Mouse (Mus musculus) embryonic facial prominence, embryonic 13.5 days (tissue): ENCODE measurements around the gene Ubxn10. TPM values are rescaled to one million over a fixed set of nuclear protein-coding genes. Genes with fewer than 3 reads are reported as not detected.
A peak's percentile ranks its signal among the peaks of the same experiment; 100 is the strongest.

ENCODE experiments used
- ATAC-seq: fragments of 200-750 bp; cut with Nextera tagmentation; 2 replicates; pipeline ENCODE4 v1.8.0; 2017; ENCODE audit warnings: low read depth; ENCODE audit not compliant: insufficient number of reproducible peaks, insufficient read depth, low FRiP score, low TSS enrichment
- H3K27ac ChIP-seq: fragments of 300-500 bp; sonication (generic); 2 replicates; pipeline ENCODE4 v1.5.1; 2015; ENCODE audit warnings: moderate library complexity, mild to moderate bottlenecking, inconsistent platforms
- H3K27me3 ChIP-seq: fragments of 300-500 bp; sonication (generic); 2 replicates; pipeline ENCODE4 v1.6.1; 2015; ENCODE audit warnings: mild to moderate bottlenecking, inconsistent platforms
- H3K36me3 ChIP-seq: fragments of 300-500 bp; sonication (generic); 2 replicates; pipeline ENCODE4 v1.6.1; 2015; ENCODE audit warnings: mild to moderate bottlenecking, inconsistent platforms
- H3K4me1 ChIP-seq: fragments of 300-500 bp; sonication (generic); 2 replicates; pipeline ENCODE4 v1.6.1; 2015; ENCODE audit warnings: inconsistent platforms
- H3K4me2 ChIP-seq: fragments of 300-500 bp; sonication (generic); 2 replicates; pipeline ENCODE4 v1.6.1; 2015; ENCODE audit warnings: moderate library complexity, mild to moderate bottlenecking, inconsistent platforms
- H3K4me3 ChIP-seq: fragments of 300-500 bp; sonication (generic); 2 replicates; pipeline ENCODE4 v1.5.1; 2015; ENCODE audit warnings: mild to moderate bottlenecking, inconsistent platforms
- H3K9ac ChIP-seq: fragments of 300-500 bp; sonication (generic); 2 replicates; pipeline ENCODE4 v1.6.1; 2015; ENCODE audit warnings: mild to moderate bottlenecking, inconsistent platforms
- H3K9me3 ChIP-seq: fragments of 300-500 bp; sonication (generic); 2 replicates; pipeline ENCODE4 v1.6.1; 2016; ENCODE audit warnings: inconsistent platforms
- WGBS: fragments of 180-500 bp; shearing (Covaris S2); methylation state at CpG from one replicate; pipeline ENCODE4 v1.1.7; 2015; ENCODE audit warnings: mixed read lengths; 5-methylcytosine and 5-hydroxymethylcytosine counted together
- polyA plus RNA-seq: library from polyadenylated mRNA; unstranded; fragments of >200 nt; fragmentation: Nextera tagmentation; extraction: Ambion mirVana; gene quantifications from 2 replicates; pipeline ENCODE4 v1.2.1, GENCODE M21; 2015

Gene Ubxn10
- polyA plus RNA-seq, 1 experiment from 2014 or later = 0.65 TPM

DNA sequence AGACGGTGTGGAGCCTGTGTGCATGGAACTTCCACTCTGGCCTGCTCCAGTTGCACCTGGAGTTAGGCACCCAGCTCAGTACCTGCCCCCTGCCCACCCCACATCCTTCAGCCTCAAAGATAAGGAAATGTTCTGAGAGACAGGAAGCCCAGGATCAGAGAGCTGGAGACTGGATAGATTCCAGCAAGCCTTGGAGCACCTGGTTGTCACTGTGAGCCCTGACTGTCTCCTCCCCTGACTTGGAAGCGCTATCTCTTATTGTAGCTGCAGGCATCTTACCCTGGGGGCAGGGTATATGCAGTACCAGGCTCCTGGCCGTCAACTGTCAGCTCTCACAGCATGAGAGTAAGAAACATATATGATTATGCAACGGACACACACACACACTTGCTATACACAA, 18.5 kb upstream of the Ubxn10 start:
- Histone ChIP-seq H3K9ac (no peak overlapping the region), H3K4me3 (no peak overlapping the region), H3K4me2 (no peak overlapping the region), H3K9me3 (peaks cover 5% of the 10 kb centered on the region; the same call in 1 of the 2 replicates), H3K36me3 (no peaks in the 10 kb centered on the region), H3K4me1 (no peaks in the 10 kb centered on the region), H3K27ac (0 out of 2 replicates have a peak overlapping the region, but pooled peaks have one; percentile 22), H3K27me3 (no peaks in the 10 kb centered on the region)
- WGBS = 62% methylated on average over 4 of the region's 4 CpGs
- ATAC-seq = no peak

DNA sequence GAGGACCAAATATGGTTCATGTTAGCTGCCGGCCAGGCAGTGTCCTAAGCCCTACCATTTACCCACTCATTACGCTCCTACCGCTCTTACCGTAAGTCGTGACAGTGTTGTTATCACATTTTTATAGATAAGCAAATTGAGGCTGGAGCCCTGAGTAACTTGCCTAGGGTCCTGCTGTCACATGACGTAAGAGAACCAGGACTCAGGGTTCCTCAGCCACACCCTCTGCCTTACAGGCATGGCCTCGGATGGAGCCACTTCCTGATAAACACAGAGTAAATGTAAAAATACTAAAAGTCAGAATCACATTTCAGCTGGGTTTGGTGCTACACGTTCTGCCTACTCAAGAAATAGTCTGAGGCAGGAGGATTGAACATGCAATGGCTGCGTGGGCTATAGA, 17.5 kb upstream of the Ubxn10 start:
- no peak overlapping the region for H3K9ac ChIP-seq
- no peaks in the 10 kb centered on the region for H3K4me1 ChIP-seq
- no peak overlapping the region for H3K27ac ChIP-seq
- no peak overlapping the region for H3K4me2 ChIP-seq
- no peaks in the 10 kb centered on the region for H3K36me3 ChIP-seq
- H3K27me3 ChIP-seq = no peaks in the 10 kb centered on the region
- H3K9me3 ChIP-seq = peaks cover 5% of the 10 kb centered on the region; the same call in 1 of the 2 replicates
- ATAC-seq = no peak
- 77% methylated on average over 9 of the region's 9 CpGs for WGBS
- H3K4me3 ChIP-seq = no peak overlapping the region

DNA sequence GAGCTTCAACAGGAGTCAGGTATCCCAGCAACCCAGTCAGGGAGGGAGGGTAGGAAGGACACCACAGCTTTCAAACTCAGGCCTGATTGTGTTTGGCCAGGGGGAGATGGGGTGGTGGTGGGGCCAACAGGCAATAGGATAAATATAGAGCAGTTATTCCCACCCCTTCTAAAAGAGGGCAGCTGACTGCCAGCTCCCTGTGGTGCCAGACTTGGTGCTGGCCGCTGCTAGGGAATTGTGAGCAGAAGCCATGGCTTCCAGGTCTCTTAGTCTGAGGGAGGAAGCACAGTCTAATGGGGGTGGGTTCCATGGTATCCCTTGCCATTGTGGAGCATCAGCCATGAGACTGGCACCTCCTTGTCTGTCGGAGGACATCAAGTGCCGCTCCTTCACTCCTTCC, 16.6 kb upstream of the Ubxn10 start:
- H3K4me2 ChIP-seq = no peak overlapping the region
- no peaks in the 10 kb centered on the region for H3K36me3 ChIP-seq
- H3K4me1 ChIP-seq = no peaks in the 10 kb centered on the region
- ATAC-seq = no peak
- no peaks in the 10 kb centered on the region for H3K27me3 ChIP-seq
- no peak overlapping the region for H3K9ac ChIP-seq
- WGBS = 82% methylated on average over 3 of the region's 3 CpGs
- peaks cover 5% of the 10 kb centered on the region; the same call in 1 of the 2 replicates for H3K9me3 ChIP-seq
- no peak overlapping the region for H3K4me3 ChIP-seq
- no peak overlapping the region for H3K27ac ChIP-seq

DNA sequence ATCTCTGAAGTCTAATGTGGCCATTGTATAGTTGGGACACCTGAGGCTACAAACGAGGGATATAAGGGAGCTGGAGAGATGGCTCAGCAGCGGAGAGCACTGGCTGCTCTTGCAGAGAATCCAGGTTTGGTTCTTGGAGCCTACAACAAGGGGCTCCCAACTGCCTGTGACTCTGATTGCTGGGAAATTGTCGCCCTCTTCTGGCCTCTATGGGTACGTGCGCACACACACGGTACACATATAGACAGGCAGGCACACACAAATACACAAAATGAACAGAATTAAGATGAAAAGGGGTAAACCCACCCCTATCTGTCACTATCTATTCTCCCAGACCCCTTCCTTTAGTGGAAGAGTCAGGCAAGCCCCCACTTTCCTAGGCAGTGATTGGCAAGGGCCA, 15.6 kb upstream of the Ubxn10 start:
- no peak overlapping the region for H3K4me3 ChIP-seq
- no peaks in the 10 kb centered on the region for H3K4me1 ChIP-seq
- 89% methylated on average over 6 of the region's 6 CpGs for WGBS
- H3K9ac ChIP-seq = no peak overlapping the region
- H3K27ac ChIP-seq = no peak overlapping the region
- peaks cover 5% of the 10 kb centered on the region; the same call in 1 of the 2 replicates for H3K9me3 ChIP-seq
- no peak overlapping the region for H3K4me2 ChIP-seq
- no peak for ATAC-seq
- H3K36me3 ChIP-seq = no peaks in the 10 kb centered on the region
- H3K27me3 ChIP-seq = no peaks in the 10 kb centered on the region; the same call in 1 of the 2 replicates

DNA sequence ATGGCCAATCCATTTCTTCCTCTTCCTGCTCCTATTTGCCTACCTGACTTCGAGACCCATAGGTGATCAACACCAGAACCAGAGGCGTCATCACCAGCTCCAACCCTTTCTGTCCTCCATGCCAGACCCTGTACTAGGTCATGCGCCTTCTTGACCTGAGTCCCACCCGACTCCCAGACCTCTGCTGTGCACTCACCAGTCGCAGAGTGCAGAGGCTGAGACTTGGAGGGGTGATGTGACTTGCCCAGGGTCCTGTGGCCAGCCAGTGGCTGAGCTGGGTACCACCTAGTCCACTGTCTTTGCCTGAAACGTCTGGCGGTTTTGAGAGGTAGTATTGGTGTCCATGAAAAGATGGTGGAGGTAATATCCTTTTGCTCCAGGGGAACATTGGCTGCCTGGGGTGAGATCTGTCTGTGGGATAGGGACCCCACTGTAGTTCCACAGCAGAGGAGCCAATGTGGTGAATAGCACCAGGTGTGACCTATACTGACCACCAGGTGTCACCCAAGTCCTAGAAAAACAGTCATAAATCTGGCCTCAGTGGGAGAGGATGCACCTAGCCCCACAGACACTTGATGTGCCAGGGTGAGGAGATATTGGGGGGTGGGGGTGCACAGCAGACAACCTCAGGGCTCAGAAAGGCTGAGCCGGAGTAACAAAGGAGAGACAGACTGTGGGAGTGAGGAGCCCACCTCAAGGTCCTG, 11.6 kb upstream of the Ubxn10 start:
- no peak for ATAC-seq
- WGBS = 46% methylated on average over 8 of the region's 8 CpGs
- Histone ChIP-seq H3K36me3 (no peaks in the 10 kb centered on the region), H3K27me3 (no peaks in the 10 kb centered on the region; the same call in 1 of the 2 replicates), H3K4me3 (no peak overlapping the region), H3K9ac (no peak overlapping the region), H3K9me3 (peaks cover 5% of the 10 kb centered on the region; the same call in 1 of the 2 replicates), H3K4me2 (no peak overlapping the region), H3K27ac (no peak overlapping the region), H3K4me1 (peaks cover 8% of the 10 kb centered on the region; the same call in 1 of the 2 replicates)

DNA sequence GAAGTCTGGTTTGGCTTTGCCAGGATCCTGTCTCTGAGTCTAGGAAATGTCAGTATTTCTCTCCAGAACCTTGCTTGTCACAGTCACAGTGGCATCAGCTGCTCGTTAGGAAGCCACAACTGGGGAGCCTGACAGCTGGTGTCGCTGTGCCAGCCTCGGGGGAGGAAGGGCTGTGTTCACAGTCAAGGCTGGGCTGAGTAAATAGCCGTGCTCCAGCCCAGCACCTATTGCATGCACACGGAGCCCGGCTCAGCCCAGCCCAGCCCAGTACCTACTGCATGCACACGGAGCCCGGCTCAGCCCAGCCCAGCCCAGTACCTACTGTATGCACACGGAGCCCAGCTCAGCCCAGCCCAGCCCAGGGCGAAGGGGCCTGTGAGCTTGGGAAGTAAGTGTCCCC, 10.9 kb upstream of the Ubxn10 start:
- no peak overlapping the region for H3K9ac ChIP-seq
- 63% methylated on average over 10 of the region's 10 CpGs for WGBS
- peaks cover 5% of the 10 kb centered on the region; the same call in 1 of the 2 replicates for H3K9me3 ChIP-seq
- no peak overlapping the region for H3K4me3 ChIP-seq
- H3K4me2 ChIP-seq = no peak overlapping the region
- peaks cover 8% of the 10 kb centered on the region; the same call in 1 of the 2 replicates for H3K4me1 ChIP-seq
- H3K27me3 ChIP-seq = no peaks in the 10 kb centered on the region; the same call in 1 of the 2 replicates
- no peaks in the 10 kb centered on the region for H3K36me3 ChIP-seq
- no peak; the same call in 1 of the 2 replicates for ATAC-seq
- H3K27ac ChIP-seq = no peak overlapping the region

DNA sequence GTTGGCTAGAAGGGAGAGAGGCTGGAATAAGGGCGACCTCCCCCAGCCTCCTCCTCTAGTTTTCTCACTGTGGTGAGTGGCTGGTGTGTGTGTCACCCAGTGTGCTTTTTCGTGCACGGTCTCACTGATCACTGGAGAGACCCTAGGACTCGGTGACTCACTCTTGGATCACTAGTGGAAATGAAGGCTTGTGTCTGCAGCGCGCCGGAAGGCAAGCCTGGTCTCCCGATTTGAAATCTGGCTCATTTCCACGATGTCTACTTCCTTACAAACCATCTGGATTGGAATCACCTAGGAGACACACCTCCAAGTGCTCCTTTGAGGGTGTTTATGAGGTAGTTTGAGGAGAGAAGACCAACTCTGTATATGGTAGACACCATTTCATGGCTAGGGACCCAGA, 9.9 kb upstream of the Ubxn10 start:
- 91% methylated on average over 9 of the region's 9 CpGs for WGBS

DNA sequence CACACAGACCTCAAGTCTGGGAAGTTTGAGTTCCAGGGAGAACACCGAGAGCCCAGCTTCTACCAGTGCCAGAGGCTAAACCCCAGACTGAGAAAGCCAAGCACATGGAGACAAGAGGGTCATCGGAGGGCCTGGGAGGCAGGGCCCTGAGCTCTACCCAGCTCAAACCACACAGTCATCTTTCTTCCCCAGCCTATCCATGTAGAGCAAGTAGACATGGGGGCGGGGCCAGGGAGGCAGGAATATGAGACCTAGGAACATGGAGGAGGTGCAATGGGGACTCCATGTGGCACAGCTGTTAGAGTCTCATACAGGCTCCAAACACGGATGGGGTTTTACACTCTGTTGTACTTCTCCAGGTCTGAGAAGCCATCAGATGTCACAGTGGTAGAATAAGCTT, 8.9 kb upstream of the Ubxn10 start:
- no peak for ATAC-seq
- Histone ChIP-seq H3K27ac (no peak overlapping the region), H3K36me3 (no peaks in the 10 kb centered on the region), H3K4me3 (no peak overlapping the region), H3K9ac (no peak overlapping the region), H3K9me3 (no peaks in the 10 kb centered on the region), H3K27me3 (no peaks in the 10 kb centered on the region; the same call in 1 of the 2 replicates), H3K4me2 (no peak overlapping the region), H3K4me1 (peaks cover 8% of the 10 kb centered on the region; the same call in 1 of the 2 replicates)
- 48% methylated on average over 4 of the region's 4 CpGs for WGBS

More for the DNA sequence above, 9.9 kb upstream of the Ubxn10 start:
- ATAC-seq = no peak
- Histone ChIP-seq H3K27ac (no peak overlapping the region), H3K9me3 (no peaks in the 10 kb centered on the region), H3K9ac (no peak overlapping the region), H3K4me3 (no peak overlapping the region), H3K4me2 (no peak overlapping the region), H3K27me3 (no peaks in the 10 kb centered on the region; the same call in 1 of the 2 replicates), H3K4me1 (peaks cover 8% of the 10 kb centered on the region; the same call in 1 of the 2 replicates), H3K36me3 (no peaks in the 10 kb centered on the region)

DNA sequence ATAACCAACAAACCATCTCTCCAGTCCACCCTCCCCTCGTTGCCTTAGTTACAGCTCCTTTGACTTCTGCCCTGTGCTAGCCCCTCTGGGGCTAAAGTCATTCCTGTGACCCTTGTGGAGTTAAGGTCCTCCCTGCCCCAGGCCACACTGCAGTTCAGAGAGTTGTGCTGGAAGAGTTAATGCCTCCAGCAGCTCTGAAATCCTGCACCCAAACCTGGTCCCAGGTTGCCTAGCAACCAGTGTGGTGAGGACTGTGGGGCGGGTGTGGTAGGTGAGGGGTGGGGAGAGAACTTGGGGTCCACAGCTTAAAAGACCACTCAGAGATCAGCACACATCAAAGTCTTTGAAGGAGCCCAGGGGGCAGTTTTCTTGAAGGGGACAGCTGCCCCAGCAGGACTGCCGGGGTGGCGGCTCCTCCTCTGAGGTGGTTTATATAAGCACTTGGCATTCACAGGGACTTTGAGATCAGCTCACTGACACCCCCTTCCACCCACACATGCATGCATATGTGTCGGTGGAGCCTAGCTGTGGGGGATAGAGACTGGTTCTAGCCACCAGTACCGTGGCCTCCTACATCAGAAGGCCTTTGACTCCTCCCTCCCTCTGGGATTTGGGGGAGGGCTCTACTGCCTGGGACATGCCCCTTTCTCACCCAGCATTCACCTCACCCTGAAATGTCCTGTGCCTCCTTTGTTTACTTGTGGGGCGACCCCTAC, 2.3 kb upstream of the Ubxn10 start:
- no peak for ATAC-seq
- 17% methylated on average over 7 of the region's 7 CpGs for WGBS
- Histone ChIP-seq H3K36me3 (no peaks in the 10 kb centered on the region), H3K27ac (no peak overlapping the region), H3K9ac (no peak overlapping the region), H3K4me1 (peaks cover 22% of the 10 kb centered on the region), H3K27me3 (no peaks in the 10 kb centered on the region), H3K4me3 (no peak overlapping the region), H3K9me3 (no peaks in the 10 kb centered on the region), H3K4me2 (no peak overlapping the region)

DNA sequence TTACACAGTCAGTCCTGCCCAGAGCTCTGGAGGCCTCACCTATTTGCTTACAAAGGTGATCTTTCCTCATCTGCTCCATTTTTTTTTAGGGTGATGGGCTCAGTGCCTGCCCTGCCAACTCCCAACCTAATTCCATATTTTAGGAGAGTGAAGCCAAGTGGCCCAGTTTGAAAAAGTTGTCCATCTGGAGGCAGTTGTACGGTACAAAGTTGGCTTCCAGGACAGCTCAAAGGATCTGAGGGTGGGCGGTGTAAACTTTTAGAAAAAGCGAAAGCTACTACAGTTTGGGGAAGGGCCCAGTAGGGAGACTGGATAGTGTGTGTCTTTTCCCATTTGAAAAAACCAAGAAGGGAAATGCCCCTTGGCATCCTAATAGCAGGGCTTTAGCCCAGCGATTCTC, 2.1 kb downstream of the Ubxn10 start:
- Histone ChIP-seq H3K4me1 (peaks cover 22% of the 10 kb centered on the region), H3K27me3 (no peaks in the 10 kb centered on the region), H3K9me3 (0 out of 2 replicates have a peak, but pooled peaks cover 5% of the 10 kb centered on the region), H3K36me3 (no peaks in the 10 kb centered on the region), H3K4me2 (no peak overlapping the region), H3K27ac (no peak overlapping the region), H3K4me3 (no peak overlapping the region), H3K9ac (no peak overlapping the region)
- ATAC-seq = no peak
- 91% methylated on average over 4 of the region's 4 CpGs for WGBS

DNA sequence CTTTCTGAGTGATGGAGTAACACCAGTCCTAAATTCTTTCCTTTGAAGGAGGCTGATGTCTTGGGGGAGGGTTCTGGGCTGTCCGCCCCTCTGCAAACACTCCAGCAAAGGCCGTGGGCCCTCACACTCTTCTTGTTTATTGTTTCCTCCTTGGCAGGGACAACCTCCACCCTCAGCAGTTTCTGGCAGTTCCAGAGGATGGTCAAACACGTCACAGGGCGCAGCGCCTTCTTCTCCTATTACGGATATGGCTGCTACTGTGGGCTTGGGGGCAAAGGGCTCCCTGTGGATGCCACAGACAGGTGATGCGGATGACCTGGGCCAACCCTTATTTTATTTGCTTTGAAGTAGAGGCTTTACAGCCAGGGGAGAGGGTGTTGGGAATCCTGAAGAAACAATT, 2.9 kb downstream of the Ubxn10 start:
- Histone ChIP-seq H3K4me2 (no peak overlapping the region), H3K4me3 (no peak overlapping the region)
- ATAC-seq = no peak

More for the DNA sequence above, 2.9 kb downstream of the Ubxn10 start:
- no peaks in the 10 kb centered on the region for H3K36me3 ChIP-seq
- no peak overlapping the region for H3K27ac ChIP-seq
- H3K9ac ChIP-seq = no peak overlapping the region
- H3K9me3 ChIP-seq = 0 out of 2 replicates have a peak, but pooled peaks cover 5% of the 10 kb centered on the region
- H3K4me1 ChIP-seq = peaks cover 16% of the 10 kb centered on the region
- H3K27me3 ChIP-seq = no peaks in the 10 kb centered on the region
- 68% methylated on average over 7 of the region's 7 CpGs for WGBS
